Mouse (Mus musculus) heart, embryonic 14.5 days (tissue): ENCODE measurements around the gene Ephb2. TPM values are rescaled to one million over a fixed set of nuclear protein-coding genes. Genes with fewer than 3 reads are reported as not detected.

ENCODE experiments used
- ATAC-seq: fragments of 200-750 bp; cut with Nextera tagmentation; 2 replicates; pipeline ENCODE4 v1.8.0; 2017; ENCODE audit warnings: low read depth, moderate TSS enrichment; ENCODE audit not compliant: insufficient number of reproducible peaks, insufficient read depth, low FRiP score
- H3K27ac ChIP-seq, 2 experiments: fragments of 200-500 bp in 1 of 2; fragments of 300-500 bp in 1 of 2; sonication (generic) in 1 of 2; replicated peaks in 1 of 2; 2 replicates each; pipeline ENCODE4 v1.5.1; 2012 to 2014; ENCODE audit warnings: low read depth in 2 of 2, low read length in 2 of 2, control low read depth in 1 of 2, mild to moderate bottlenecking in 1 of 2, mixed read lengths in 1 of 2; ENCODE audit not compliant: control insufficient read depth in 1 of 2, insufficient read depth in 1 of 2
- H3K27me3 ChIP-seq: fragments of 300-500 bp; sonication (generic); 2 replicates; pipeline ENCODE4 v1.6.1; 2014; ENCODE audit warnings: mild to moderate bottlenecking, low read length, control low read depth; ENCODE audit not compliant: control insufficient read depth, insufficient read depth
- H3K36me3 ChIP-seq: fragments of 300-500 bp; sonication (generic); 2 replicates; pipeline ENCODE4 v1.6.1; 2014; ENCODE audit warnings: mild to moderate bottlenecking, control low read depth, low read length, mixed read lengths; ENCODE audit not compliant: control insufficient read depth, insufficient read depth
- H3K4me1 ChIP-seq, 2 experiments: fragments of 200-500 bp in 1 of 2; fragments of 300-500 bp in 1 of 2; sonication (generic) in 1 of 2; 2 replicates each; pipeline ENCODE4 v1.6.1; 2012 to 2014; ENCODE audit warnings: low read length in 2 of 2, control low read depth in 1 of 2, mixed read lengths in 1 of 2; ENCODE audit not compliant: control insufficient read depth in 2 of 2, insufficient read depth in 2 of 2
- H3K4me2 ChIP-seq: fragments of 300-500 bp; sonication (generic); 2 replicates; pipeline ENCODE4 v1.6.1; 2014; ENCODE audit warnings: mild to moderate bottlenecking, low read length
- H3K4me3 ChIP-seq, 2 experiments: fragments of 200-500 bp in 1 of 2; fragments of 300-500 bp in 1 of 2; sonication (generic) in 1 of 2; 2 replicates each; pipeline ENCODE4 v1.5.1; 2012 to 2014; ENCODE audit warnings: low read length in 2 of 2, mild to moderate bottlenecking in 2 of 2, control low read depth in 1 of 2, low read depth in 1 of 2, moderate library complexity in 1 of 2; ENCODE audit not compliant: control insufficient read depth in 1 of 2, insufficient read depth in 1 of 2
- H3K9ac ChIP-seq: fragments of 300-500 bp; sonication (generic); 2 replicates; pipeline ENCODE4 v1.6.1; 2014; ENCODE audit warnings: mild to moderate bottlenecking, low read length
- H3K9me3 ChIP-seq: fragments of 300-500 bp; sonication (generic); 2 replicates; pipeline ENCODE4 v1.6.1; 2016; ENCODE audit warnings: low read length, control low read depth; ENCODE audit not compliant: control insufficient read depth
- WGBS: fragments of 180-500 bp; shearing (Covaris S2); extraction: QIAGEN DNeasy Blood & Tissue Kit; methylation state at CpG from one replicate; pipeline ENCODE4 v1.1.7; 2014; 5-methylcytosine and 5-hydroxymethylcytosine counted together
- polyA plus RNA-seq: library from polyadenylated mRNA; unstranded; fragments of >200 nt; fragmentation: Nextera tagmentation; extraction: Ambion mirVana; gene quantifications from 2 replicates; pipeline ENCODE4 v1.2.1, GENCODE M21; 2014

Ephb2 gene
- polyA plus RNA-seq, 1 experiment from 2014 or later: 1.6 TPM

DNA sequence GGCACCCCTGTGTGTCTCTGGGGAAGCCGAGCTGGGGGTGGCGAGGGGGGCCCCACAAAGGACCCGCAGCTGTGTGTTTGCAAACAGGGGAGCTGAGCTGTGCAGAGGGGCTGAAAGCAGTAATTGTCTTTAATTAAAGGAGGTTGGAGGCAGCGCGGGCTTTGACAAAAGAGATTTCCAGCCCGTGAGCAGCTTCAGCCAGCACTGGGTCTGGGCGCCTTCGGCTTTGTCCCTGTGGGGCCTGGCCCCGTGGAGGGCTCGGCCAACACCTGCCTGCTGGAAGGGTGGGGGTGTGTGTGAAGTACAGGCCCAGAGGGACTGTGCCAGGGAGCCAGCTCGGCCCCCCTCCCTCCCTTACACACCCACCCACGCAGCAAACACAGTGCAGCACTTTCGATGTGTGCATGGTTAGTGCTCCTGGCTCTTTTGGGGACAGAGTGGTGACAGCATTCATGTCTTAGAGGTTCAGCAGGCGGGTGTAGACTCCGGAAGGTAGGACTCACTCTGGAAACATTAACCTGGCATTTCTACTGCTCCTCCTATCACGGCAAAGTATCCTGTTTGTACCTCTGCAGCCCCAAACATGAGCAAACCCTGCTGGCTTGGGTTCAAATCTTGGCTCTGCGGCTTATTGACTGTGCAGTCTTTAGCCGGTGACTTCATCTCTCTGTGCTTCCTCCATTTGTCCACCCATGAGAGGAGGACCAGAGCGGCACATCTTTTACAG lies 85.8 kb downstream of the Ephb2 start:
- 27% methylated on average over 19 of the region's 19 CpGs for WGBS
- no peak overlapping the region for H3K9ac ChIP-seq

DNA sequence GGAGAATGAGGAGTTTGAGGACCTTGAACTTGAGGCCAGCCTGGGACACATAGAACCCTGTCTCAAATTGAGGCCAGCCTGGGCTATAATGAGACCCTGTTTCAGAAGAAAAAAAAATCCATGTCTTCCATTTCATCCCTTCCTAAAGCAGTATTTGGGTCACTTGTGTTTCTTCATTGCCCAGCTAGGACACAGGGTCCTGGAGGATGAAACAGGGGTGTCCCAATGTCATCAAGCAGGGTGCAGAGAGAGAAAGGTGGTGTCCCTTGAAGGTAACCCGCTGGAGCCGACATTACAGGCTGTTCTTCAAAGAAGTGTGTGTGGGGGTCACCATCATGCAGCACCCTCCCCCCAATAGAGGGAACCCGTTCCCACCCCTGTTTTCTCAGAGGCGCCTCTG lies 86.4 kb downstream of the Ephb2 start:
- Histone ChIP-seq H3K4me2 (no peak overlapping the region), H3K27ac (no peak overlapping the region), H3K9ac (no peak overlapping the region), H3K9me3 (no peaks in the 10 kb centered on the region), H3K36me3 (no peaks in the 10 kb centered on the region), H3K4me1 (peaks cover 16 to 21% of the 10 kb centered on the region in 2 experiments), H3K27me3 (peaks cover 36% of the 10 kb centered on the region), H3K4me3 (no peak overlapping the region)
- no peak for ATAC-seq
- 56% methylated on average over 4 of the region's 4 CpGs for WGBS

More for the DNA sequence above, 85.8 kb downstream of the Ephb2 start:
- peaks cover 17 to 23% of the 10 kb centered on the region in 2 experiments for H3K4me1 ChIP-seq
- H3K4me2 ChIP-seq: no peak overlapping the region
- no peak overlapping the region for H3K27ac ChIP-seq
- no peak for ATAC-seq
- H3K36me3 ChIP-seq: no peaks in the 10 kb centered on the region
- H3K4me3 ChIP-seq: no peak overlapping the region
- H3K9me3 ChIP-seq: no peaks in the 10 kb centered on the region
- H3K27me3 ChIP-seq: peaks cover 42% of the 10 kb centered on the region

DNA sequence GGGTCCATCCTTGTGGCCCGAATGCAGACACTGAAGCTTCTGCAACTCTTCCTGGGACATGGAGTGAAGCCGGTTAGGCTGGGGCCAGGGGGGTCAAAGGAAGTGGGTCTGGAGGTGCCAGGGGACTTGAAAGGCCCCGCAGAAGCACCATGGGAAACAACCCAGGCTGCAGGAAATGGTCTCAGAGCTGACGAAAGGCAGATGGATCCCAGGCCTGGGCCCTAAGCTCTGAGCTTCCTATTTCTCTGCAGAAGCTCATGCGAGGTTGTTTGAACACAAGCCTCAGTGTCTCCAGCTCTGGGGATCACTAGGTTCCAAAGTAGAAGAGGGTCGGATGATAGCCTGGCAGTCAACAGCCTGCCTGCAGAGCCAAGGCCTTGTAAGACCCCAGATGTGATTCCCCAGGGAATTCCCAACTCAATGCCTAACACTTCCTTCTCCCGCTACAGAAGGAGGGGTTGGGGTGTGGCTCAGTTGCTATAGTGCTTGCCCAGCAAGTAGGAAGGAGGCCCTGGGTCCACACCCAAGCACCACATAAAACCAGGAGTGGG lies 86.9 kb downstream of the Ephb2 start:
- Histone ChIP-seq H3K4me2 (no peak overlapping the region), H3K27me3 (peaks cover 31% of the 10 kb centered on the region), H3K9me3 (no peaks in the 10 kb centered on the region), H3K4me1 (peaks cover 16 to 21% of the 10 kb centered on the region in 2 experiments), H3K4me3 (no peak overlapping the region), H3K36me3 (no peaks in the 10 kb centered on the region), H3K9ac (no peak overlapping the region), H3K27ac (no peak overlapping the region)
- peak; percentile 37; the same call in 1 of the 2 replicates for ATAC-seq
- WGBS: 23% methylated on average over 7 of the region's 7 CpGs

DNA sequence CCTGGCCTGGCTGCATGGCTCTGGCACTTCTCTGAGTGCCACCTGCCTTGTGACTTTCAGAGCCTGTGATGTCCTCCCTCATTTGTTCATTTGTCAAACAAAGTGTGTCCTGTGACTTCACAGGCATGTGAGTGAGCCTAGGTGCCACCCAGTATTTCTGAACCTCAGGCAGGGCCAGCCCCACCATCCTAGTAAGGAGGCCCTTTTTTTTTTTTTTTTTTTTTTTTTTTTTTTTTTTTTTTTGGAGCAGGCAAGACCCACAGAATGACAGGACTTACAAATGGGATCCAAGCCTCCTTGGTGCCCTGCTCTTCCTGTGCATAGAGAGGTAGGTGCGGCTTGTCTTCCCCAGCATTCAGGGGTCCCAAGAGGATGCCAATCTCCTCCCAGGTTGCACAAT lies 89.3 kb downstream of the Ephb2 start:
- peaks cover 26 to 32% of the 10 kb centered on the region in 2 experiments for H3K4me1 ChIP-seq

DNA sequence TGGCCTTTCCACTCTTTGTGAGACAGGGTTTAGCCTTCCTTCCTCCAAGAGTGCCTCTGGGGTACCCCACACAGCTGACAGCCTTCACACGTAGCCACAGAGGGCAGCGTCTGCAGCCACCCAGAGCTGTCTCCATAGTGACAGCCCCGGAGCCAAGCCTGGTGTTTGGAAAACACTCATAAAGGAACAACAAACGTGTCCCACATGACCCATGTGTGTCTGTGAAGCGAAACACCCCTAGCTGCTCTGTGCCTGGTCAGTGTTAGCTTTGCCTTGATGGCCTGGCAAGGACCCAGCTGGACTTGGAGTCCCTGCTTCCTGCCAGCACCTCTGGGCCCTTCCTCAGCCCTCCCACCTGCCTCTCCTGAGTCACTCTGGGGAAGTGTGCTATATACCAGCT lies 93.1 kb downstream of the Ephb2 start:
- Histone ChIP-seq H3K9ac (no peak overlapping the region; the same call in 1 of the 2 replicates), H3K4me1 (peaks cover 19 to 21% of the 10 kb centered on the region in 2 experiments)

More for the DNA sequence above, 89.3 kb downstream of the Ephb2 start:
- Histone ChIP-seq H3K9ac (no peak overlapping the region), H3K27ac (no peak overlapping the region), H3K4me3 (no peak overlapping the region), H3K9me3 (no peaks in the 10 kb centered on the region), H3K36me3 (no peaks in the 10 kb centered on the region), H3K27me3 (peaks cover 12% of the 10 kb centered on the region), H3K4me2 (no peak overlapping the region)
- no peak for ATAC-seq
- 95% methylated on average over 1 of the region's 1 CpGs for WGBS

DNA sequence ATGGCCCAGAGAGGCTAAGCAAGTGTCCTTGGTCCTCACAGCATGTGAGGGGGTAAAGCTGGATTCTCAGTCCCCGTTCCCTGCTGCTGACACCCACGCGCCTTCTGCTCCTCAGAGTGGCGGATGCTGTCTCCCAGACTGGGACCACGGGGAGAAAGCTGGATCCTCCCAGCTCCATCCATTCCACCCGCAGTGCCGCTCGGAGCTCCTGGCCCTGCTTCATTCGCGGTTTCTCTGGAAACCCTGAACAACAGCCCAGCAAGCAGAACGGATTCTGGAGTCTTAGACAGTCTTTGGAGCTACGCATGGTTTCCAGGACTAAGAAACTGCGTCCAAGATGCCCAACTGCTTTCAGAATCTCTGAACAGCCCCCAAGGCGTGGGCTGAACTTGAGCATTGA lies 93.9 kb downstream of the Ephb2 start:
- Histone ChIP-seq H3K27me3 (no peaks in the 10 kb centered on the region), H3K27ac (no peak overlapping the region), H3K4me2 (no peak overlapping the region), H3K4me3 (no peak overlapping the region), H3K4me1 (peaks cover 19 to 21% of the 10 kb centered on the region in 2 experiments), H3K9ac (no peak overlapping the region), H3K9me3 (no peaks in the 10 kb centered on the region), H3K36me3 (no peaks in the 10 kb centered on the region)
- WGBS: 74% methylated on average over 14 of the region's 14 CpGs
- no peak for ATAC-seq

More for the DNA sequence above, 93.1 kb downstream of the Ephb2 start:
- ATAC-seq: peak; percentile 62
- Histone ChIP-seq H3K4me3 (no peak overlapping the region), H3K9me3 (no peaks in the 10 kb centered on the region), H3K27me3 (no peaks in the 10 kb centered on the region), H3K27ac (peak overlapping the region in 1 of 2 experiments; percentile 43; a peak in 1 of 4 replicates), H3K36me3 (no peaks in the 10 kb centered on the region), H3K4me2 (no peak overlapping the region)
- 5% methylated on average over 5 of the region's 5 CpGs for whole genome bisulfite sequencing

DNA sequence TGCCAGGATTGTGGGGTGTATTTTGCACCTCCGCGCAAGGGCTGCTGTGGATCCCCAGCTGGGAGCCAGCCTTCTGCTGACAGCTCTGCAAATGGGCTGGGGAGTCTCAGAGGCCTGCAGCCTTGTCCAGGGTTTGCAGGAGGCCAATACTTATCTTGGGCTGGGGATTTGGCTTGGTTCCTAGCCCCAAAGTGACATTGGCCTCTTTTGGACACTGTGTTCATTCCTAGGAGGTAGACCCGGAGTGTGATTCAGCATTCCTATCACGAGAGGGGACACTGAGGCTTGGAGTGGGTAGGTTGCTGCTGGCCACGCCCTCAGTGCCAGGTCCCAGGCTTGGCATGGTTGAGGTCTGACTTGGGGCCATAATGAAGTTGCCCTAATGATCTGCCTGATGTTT lies 94.8 kb downstream of the Ephb2 start:
- H3K27me3 ChIP-seq: no peaks in the 10 kb centered on the region
- no peak overlapping the region for H3K4me2 ChIP-seq
- 49% methylated on average over 5 of the region's 5 CpGs for WGBS
- peaks cover 19 to 23% of the 10 kb centered on the region in 2 experiments for H3K4me1 ChIP-seq
- H3K4me3 ChIP-seq: no peak overlapping the region
- no peaks in the 10 kb centered on the region for H3K9me3 ChIP-seq
- H3K9ac ChIP-seq: no peak overlapping the region
- H3K27ac ChIP-seq: peak overlapping the region in 1 of 2 experiments; percentile 17; a peak in 1 of 4 replicates
- no peaks in the 10 kb centered on the region for H3K36me3 ChIP-seq
- no peak; the same call in 1 of the 2 replicates for ATAC-seq
